Mouse (Mus musculus) kidney, embryonic 14.5 days (tissue): ENCODE data around the gene Dcn. TPM values are rescaled to one million over a fixed set of nuclear protein-coding genes. Genes with fewer than 3 reads are reported as not detected.
A peak's percentile ranks its signal among the peaks of the same experiment; 100 is the strongest.

Experiments
- ATAC-seq: fragments of 200-750 bp; cut with Nextera tagmentation; 2 replicates; pipeline ENCODE4 v1.8.0; 2017; ENCODE audit warnings: moderate number of reproducible peaks, mild to moderate bottlenecking, moderate TSS enrichment, moderate library complexity; ENCODE audit not compliant: low FRiP score, low TSS enrichment
- H3K27ac ChIP-seq: fragments of 300-500 bp; sonication (generic); 2 replicates; pipeline ENCODE4 v1.5.1; 2014; ENCODE audit warnings: low read depth, mild to moderate bottlenecking, low read length, moderate library complexity, mixed read lengths
- H3K27me3 ChIP-seq: fragments of 300-500 bp; sonication (generic); 2 replicates; pipeline ENCODE4 v1.6.1; 2014; ENCODE audit warnings: mild to moderate bottlenecking, low read length; ENCODE audit not compliant: control insufficient read depth, insufficient read depth
- H3K36me3 ChIP-seq: fragments of 300-500 bp; sonication (generic); 2 replicates; pipeline ENCODE4 v1.6.1; 2014; ENCODE audit warnings: low read length, mixed read lengths; ENCODE audit not compliant: control insufficient read depth, insufficient read depth
- H3K4me1 ChIP-seq: fragments of 300-500 bp; sonication (generic); 2 replicates; pipeline ENCODE4 v1.6.1; 2014; ENCODE audit warnings: low read length, mixed read lengths; ENCODE audit not compliant: control insufficient read depth, insufficient read depth
- H3K4me2 ChIP-seq: fragments of 300-500 bp; sonication (generic); replicated peaks from 2 replicates; pipeline ENCODE4 v1.6.1; 2014; ENCODE audit warnings: low read depth, mild to moderate bottlenecking, low read length
- H3K4me3 ChIP-seq: fragments of 300-500 bp; sonication (generic); 2 replicates; pipeline ENCODE4 v1.5.1; 2014; ENCODE audit warnings: mild to moderate bottlenecking, low read length
- H3K9ac ChIP-seq: fragments of 300-500 bp; sonication (generic); 2 replicates; pipeline ENCODE4 v1.6.1; 2014; ENCODE audit warnings: low read depth, mild to moderate bottlenecking, low read length, moderate library complexity
- H3K9me3 ChIP-seq: fragments of 300-500 bp; sonication (generic); 2 replicates; pipeline ENCODE4 v1.6.1; 2016; ENCODE audit warnings: low read length; ENCODE audit not compliant: control insufficient read depth
- WGBS: fragments of 180-500 bp; shearing (Covaris S2); extraction: QIAGEN DNeasy Blood & Tissue Kit; methylation state at CpG from one replicate; pipeline ENCODE4 v1.1.7; 2014; 5-methylcytosine and 5-hydroxymethylcytosine counted together
- polyA plus RNA-seq: library from polyadenylated mRNA; unstranded; fragments of >200 nt; fragmentation: Nextera tagmentation; extraction: Ambion mirVana; gene quantifications from 2 replicates; pipeline ENCODE4 v1.2.1, GENCODE M21; 2014

Gene Dcn
- polyA plus RNA-seq: 113 and 120 TPM in 2 replicates

DNA sequence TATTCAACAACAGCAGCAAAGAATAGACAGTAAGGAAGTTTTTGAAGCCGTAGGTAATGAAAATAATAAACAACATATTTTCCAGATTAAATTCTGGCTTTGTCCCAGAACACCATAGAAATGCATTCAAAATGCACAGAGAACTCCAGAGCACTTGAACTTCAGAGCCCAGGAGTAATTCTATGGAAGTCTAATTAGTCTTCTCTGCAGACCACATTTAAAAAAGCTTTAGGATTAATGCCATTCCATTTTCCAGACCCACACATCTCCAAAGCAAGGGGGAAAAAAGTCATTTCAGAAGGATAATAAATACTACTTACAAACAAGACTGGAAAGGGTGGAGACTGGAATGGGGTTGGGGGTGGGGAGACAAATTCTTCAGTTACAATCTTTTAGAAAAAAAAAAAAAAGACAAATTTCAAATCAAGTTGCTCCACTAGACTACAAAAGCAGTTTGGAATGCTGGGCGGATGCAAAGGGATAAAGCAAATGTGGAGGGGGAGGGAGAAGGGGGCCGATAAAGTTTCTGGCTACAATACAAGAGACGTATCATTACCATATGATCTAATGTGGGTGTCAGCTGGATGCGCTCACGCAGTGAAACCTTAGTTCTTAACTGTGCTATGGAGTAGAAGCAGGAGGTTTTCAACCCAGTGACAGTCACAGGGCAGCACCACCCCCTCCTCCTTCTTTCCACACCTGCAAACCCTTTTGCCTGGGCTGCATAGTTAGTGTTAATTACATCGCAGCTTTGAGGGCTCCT, at the start of gene Dcn:
Gene Dcn, plus strand, starts transcription at position 606 of the 763 bp plus-strand sequence.
- peak within 1 kb of the TSS; percentile 84 for H3K27ac ChIP-seq
- 7% methylated on average over 7 of the region's 7 CpGs for WGBS
- H3K4me3 ChIP-seq: peak within 1 kb of the TSS; percentile 29
- ATAC-seq: peak; percentile 92
- H3K4me1 ChIP-seq: 0 out of 2 replicates have a peak, but pooled peaks cover 16% of the 10 kb centered on the region
- no peaks in the 10 kb centered on the region for H3K27me3 ChIP-seq
- peak within 1 kb of the TSS; percentile 48; the same call in 1 of the 2 replicates for H3K9ac ChIP-seq
- no peaks in the 10 kb centered on the region for H3K36me3 ChIP-seq
- H3K9me3 ChIP-seq: no peaks in the 10 kb centered on the region
- peak within 1 kb of the TSS; percentile 39 for H3K4me2 ChIP-seq

DNA sequence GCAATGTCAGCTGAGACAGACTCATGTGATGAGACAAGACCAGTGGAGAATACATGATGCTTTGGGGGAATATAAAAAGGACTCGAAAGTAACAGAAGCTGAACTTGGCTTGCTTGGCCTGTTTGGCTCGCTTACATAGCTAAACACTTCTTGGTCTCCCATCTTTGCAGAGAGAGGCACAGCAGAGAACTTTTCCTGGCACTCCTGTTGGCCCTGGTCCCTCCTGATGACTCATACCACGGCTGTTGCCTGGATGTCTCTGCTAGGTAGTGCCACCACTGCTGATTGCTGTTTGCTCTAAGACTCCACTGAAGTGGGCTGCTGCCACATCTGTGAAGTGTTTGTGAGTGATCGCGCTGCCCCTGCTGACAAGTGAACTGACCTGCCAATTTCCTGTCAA, 42.7 kb upstream of the Dcn start:
- Histone ChIP-seq H3K4me1 (no peaks in the 10 kb centered on the region), H3K27ac (no peak overlapping the region), H3K36me3 (no peaks in the 10 kb centered on the region), H3K9ac (no peak overlapping the region), H3K27me3 (no peaks in the 10 kb centered on the region), H3K4me2 (no peak overlapping the region), H3K4me3 (no peak overlapping the region), H3K9me3 (no peaks in the 10 kb centered on the region)
- 83% methylated on average over 5 of the region's 5 CpGs for WGBS
- no peak for ATAC-seq

DNA sequence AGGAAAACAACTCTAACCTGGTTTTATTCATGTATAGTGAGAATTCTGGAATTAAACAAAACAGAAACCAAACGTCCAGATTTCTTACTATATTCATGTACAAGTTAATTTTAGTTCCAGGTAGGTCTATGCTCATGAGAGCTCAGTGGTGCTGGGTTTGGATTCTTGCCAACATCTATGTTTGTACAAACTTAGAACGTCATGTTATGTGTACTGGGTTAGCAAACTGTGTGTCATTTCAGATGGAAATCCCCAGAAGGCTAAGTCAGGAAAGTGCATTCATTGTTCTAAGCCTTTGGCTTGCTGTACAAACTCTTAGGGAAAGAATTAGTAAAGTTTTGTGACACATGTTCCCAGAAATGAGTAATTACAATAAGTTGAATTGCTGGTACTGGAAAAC, 37.1 kb upstream of the Dcn start:
- Histone ChIP-seq H3K4me3 (no peak overlapping the region), H3K36me3 (no peaks in the 10 kb centered on the region), H3K4me1 (no peaks in the 10 kb centered on the region), H3K9ac (no peak overlapping the region), H3K27me3 (no peaks in the 10 kb centered on the region), H3K4me2 (no peak overlapping the region), H3K27ac (no peak overlapping the region), H3K9me3 (no peaks in the 10 kb centered on the region)
- no peak for ATAC-seq
- 52% methylated on average over 2 of the region's 2 CpGs for WGBS

DNA sequence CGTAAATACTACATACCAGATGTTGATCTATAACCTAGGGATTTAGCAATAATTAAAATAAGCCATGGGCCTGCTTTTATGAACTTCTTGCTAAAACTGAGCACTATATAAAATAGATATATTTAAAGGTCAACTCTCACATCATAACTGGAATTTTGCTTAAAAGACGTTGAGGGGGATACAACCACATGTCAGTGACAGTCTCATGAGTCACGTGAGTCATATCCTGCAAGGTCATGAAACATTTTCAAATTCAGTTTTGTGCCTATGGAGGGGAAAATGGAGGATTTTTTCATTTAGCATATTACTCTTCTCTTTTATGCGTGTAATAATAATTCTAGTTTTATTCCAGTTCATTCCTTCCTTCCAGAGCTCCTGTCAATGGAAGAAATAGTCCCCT, 32.9 kb upstream of the Dcn start:
- no peak overlapping the region for H3K9ac ChIP-seq
- no peak for ATAC-seq
- H3K36me3 ChIP-seq: no peaks in the 10 kb centered on the region
- no peaks in the 10 kb centered on the region for H3K9me3 ChIP-seq
- H3K27ac ChIP-seq: no peak overlapping the region
- 82% methylated on average over 4 of the region's 4 CpGs for WGBS
- no peak overlapping the region for H3K4me2 ChIP-seq
- no peak overlapping the region for H3K4me3 ChIP-seq
- no peaks in the 10 kb centered on the region for H3K4me1 ChIP-seq
- H3K27me3 ChIP-seq: no peaks in the 10 kb centered on the region

DNA sequence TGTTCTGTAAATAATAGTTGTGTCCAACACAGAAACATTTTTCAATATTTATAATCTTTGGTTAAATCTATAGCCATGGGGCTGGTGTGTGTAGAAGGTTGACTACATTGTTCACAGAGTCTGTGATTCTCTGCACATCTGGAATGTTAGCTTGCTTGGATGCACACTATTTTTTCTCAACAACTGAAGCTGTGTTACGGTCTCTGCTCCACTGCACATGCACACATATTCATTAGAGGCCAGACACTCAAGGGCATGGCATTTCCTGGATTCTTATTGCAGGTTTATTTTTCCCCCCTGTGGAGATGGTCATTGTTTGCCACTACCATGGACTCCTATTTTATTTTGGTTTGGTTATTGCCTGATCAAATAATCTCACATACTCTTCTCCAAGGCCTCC, 26.5 kb upstream of the Dcn start:
- no peak overlapping the region for H3K9ac ChIP-seq
- H3K9me3 ChIP-seq: no peaks in the 10 kb centered on the region
- no peaks in the 10 kb centered on the region for H3K27me3 ChIP-seq
- H3K36me3 ChIP-seq: no peaks in the 10 kb centered on the region
- H3K4me2 ChIP-seq: no peak overlapping the region
- 33% methylated on average over 1 of the region's 1 CpGs for WGBS
- no peak overlapping the region for H3K27ac ChIP-seq
- no peaks in the 10 kb centered on the region for H3K4me1 ChIP-seq
- ATAC-seq: peak; percentile 68
- H3K4me3 ChIP-seq: no peak overlapping the region

DNA sequence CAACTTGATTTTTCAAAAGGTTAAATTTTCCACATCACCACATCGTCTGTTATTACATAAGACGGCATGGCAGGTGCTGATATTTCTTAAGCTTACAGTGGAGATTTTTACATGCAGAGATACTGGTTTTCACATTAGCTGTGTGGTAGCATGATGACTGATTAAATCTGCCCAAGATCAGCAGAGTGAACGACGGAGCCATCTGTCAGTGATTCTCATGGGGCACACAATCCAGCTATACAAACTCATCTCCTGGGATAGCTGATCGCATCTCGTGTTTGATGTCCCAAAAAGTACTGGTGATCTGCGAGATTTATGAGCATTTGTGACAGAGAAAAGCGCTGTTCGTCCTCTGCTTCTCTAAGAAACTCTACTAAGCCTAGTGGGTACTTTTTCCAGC, 25.9 kb upstream of the Dcn start:
- Histone ChIP-seq H3K27ac (no peak overlapping the region), H3K4me3 (no peak overlapping the region), H3K4me1 (no peaks in the 10 kb centered on the region), H3K9me3 (no peaks in the 10 kb centered on the region), H3K4me2 (no peak overlapping the region), H3K27me3 (no peaks in the 10 kb centered on the region), H3K36me3 (no peaks in the 10 kb centered on the region), H3K9ac (no peak overlapping the region)
- 50% methylated on average over 9 of the region's 9 CpGs for WGBS
- no peak for ATAC-seq

DNA sequence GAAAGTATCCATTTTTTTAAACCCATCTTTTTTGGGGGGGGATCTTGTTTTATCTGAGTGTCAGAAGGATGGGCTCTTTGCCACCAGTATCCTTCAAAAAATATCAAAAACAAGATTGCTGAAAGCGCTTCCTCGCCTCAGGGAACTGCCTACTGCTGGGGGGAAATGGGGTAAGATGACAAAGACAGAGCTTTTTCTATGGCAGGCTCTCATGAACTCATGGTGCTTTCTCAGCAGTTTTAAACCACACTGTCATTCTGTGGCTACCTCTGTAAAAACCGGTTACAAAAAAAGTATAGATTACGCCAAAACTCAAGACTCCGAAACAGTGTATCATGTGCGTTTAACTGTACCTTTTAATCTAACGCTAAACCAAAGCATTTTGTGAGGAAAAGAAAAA, 22.4 kb upstream of the Dcn start:
- no peaks in the 10 kb centered on the region for H3K36me3 ChIP-seq
- no peak for ATAC-seq
- H3K27me3 ChIP-seq: no peaks in the 10 kb centered on the region
- no peaks in the 10 kb centered on the region for H3K4me1 ChIP-seq
- H3K27ac ChIP-seq: no peak overlapping the region
- no peak overlapping the region for H3K9ac ChIP-seq
- no peaks in the 10 kb centered on the region for H3K9me3 ChIP-seq
- WGBS: 84% methylated on average over 7 of the region's 7 CpGs
- no peak overlapping the region for H3K4me2 ChIP-seq
- no peak overlapping the region for H3K4me3 ChIP-seq

DNA sequence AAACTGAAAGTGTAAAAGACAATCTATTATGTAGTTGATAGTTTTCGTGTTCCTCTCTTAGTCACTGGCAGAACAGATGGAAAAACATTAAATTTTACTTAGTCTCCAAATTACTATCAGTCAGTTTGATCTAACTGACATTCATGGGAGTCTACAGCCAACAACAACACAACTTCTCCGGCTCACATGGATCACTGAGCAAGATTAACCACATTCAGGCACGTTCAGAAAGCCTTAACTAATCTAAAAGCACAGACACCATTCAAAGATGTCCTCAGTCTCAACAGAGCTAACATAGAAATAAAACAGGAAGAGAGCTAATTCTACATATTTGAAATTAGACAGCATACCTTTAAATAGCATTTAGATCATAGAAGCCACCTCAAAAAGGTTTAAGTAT, 12.6 kb upstream of the Dcn start:
- Histone ChIP-seq H3K9me3 (no peaks in the 10 kb centered on the region), H3K9ac (no peak overlapping the region), H3K4me1 (0 out of 2 replicates have a peak, but pooled peaks cover 5% of the 10 kb centered on the region), H3K36me3 (no peaks in the 10 kb centered on the region), H3K4me2 (no peak overlapping the region), H3K4me3 (no peak overlapping the region), H3K27me3 (no peaks in the 10 kb centered on the region), H3K27ac (no peak overlapping the region)
- 31% methylated on average over 3 of the region's 3 CpGs for WGBS
- no peak for ATAC-seq

DNA sequence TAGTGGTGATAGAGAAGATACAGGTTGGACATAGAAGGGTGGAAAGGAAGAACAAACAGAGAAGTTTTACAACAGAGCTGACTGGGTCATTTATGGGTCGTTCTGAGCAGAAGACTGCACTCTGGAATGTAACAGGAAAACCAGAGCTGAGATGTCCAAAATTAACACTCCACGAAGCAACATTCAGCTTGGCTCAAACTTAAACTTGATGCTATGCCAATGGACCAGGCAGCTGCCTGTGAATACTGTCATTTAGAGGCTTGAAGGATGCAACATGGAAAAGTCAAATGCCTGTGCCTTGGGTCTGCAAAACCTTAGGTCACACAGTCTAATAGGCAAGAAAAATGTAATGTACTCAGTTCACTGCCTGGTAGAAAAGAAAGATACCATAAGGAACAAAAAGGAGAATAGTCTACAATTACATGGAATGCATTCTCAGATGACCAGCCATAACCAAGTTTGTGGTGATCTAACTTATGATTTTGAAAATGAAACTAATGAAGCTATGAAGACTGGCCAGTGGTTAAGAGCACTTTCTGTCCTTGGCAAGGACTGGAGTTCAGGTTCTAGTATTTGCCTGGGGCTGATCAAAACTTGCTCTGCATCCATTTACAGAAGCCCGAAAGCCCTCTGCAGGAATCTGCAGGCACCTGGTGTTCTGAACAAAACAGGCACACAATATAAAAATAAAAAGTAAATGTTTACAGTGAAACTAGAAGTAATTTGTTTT, 9.8 kb upstream of the Dcn start:
- Histone ChIP-seq H3K27ac (peak overlapping the region; percentile 37; the same call in 1 of the 2 replicates), H3K9me3 (no peaks in the 10 kb centered on the region), H3K4me3 (no peak overlapping the region), H3K36me3 (no peaks in the 10 kb centered on the region), H3K9ac (no peak overlapping the region), H3K4me1 (0 out of 2 replicates have a peak, but pooled peaks cover 5% of the 10 kb centered on the region), H3K27me3 (no peaks in the 10 kb centered on the region), H3K4me2 (no peak overlapping the region)
- no peak for ATAC-seq
- 52% methylated on average over 3 of the region's 3 CpGs for WGBS
